Mouse (Mus musculus): Measurements from ENCODE around the gene Fhod1. TPM values are rescaled to one million over a fixed set of nuclear protein-coding genes. Genes with fewer than 3 reads are reported as not detected.

Fhod1 gene
- polyA plus RNA-seq (2015; fragmentation: Nextera tagmentation; extraction: Ambion mirVana) = 4.2 and 4.6 TPM in 2 replicates

DNA sequence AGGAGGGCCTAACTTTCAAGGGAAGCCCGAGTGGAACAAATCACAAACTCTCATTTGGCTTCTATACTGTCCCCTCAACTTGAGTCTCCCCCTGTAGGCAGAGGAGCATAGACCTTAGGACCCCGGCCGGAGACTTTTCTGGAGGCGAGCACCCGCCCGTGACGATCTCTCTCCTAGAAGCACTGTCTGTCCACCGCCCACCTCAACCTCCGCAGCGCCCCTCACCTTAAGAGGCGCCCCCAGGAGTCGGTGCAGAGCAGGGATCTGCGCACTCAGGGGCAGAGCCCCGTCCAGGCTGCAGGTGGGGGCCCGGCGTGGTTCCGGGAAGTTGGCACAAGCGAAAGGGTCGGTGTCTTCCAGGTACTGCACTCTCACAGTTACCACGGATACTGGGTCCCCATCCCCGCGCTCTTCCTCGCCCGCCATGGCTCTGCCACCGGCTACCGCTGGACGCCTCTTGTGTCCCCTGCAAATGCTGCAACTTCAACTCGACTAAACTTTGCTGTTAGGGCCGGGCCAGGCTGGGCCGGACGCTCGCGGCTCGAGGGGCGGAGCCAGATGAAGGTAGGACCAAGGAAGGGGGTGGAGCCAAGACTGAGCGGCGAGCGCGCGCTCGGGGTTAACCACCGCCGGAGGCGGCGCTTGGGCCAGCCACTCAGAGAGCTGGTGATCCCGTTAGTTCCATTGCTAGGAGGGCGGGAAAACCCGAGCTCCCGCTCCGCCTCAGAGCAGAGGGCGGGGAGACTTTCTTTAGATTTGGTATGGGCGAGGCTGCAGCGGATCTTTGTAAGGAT is at the start of gene Fhod1:
Fhod1 (minus strand) TSS at position 526 of the 794 bp plus-strand sequence.

DNA sequence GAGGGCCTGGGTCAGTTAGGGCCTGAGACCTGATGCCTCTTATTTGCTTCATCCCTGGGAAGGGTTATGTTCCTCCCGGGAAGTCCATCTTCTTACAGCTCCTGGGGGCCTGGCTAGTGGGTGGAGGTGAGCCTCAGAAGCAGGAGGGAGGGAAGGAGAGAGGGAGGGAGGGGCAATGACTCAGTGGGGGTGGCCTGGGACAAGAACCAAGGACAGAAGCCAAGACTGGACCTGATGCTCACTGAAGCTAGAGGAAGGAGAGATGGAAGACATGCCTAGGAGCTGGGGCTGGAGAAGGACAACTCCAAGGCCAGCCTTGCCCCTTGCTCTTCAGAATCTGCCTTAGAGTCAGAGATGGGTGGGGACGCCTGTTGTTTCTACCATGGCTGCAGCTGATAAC is 25.3 kb upstream of the Fhod1 start, which contains the start of gene Plekhg4:
Plekhg4 (plus strand) TSS at position 243 of the 400 bp plus-strand sequence.

DNA sequence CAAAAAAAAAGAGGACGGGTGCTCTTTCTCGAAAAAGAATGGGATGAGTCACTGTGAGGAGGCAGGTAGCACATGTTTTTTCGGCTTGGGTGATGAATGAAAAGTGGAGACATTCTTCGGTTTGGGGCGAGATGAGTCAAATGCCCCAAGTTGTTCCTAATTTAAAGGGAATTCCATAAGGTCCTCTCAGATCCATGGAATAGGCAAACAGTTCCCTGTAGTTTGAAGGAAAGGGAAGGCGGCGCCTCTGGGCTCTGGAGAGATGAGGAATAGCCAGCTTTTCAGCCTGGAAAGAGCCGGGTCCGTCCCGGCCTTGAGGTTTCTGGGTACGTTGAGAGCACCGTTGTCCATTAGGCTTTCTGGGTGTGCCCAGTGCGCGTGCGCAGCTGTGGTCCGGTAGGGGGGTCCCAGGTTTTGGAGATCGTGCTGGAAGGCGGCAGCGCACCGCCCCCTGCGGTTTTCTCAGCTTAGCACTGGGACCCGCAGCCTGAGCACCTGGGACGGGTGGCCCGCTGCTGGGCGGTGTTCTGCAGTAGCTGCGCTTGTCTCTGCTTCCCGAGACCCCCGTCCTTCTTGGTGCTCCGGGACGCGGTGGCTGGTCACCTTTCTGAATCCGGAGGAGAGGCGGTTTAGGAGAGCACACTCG is 820 bp upstream of the Fhod1 start, which contains the start of gene Slc9a5:
Slc9a5 (plus strand) TSS at position 394 of the 646 bp plus-strand sequence.

DNA sequence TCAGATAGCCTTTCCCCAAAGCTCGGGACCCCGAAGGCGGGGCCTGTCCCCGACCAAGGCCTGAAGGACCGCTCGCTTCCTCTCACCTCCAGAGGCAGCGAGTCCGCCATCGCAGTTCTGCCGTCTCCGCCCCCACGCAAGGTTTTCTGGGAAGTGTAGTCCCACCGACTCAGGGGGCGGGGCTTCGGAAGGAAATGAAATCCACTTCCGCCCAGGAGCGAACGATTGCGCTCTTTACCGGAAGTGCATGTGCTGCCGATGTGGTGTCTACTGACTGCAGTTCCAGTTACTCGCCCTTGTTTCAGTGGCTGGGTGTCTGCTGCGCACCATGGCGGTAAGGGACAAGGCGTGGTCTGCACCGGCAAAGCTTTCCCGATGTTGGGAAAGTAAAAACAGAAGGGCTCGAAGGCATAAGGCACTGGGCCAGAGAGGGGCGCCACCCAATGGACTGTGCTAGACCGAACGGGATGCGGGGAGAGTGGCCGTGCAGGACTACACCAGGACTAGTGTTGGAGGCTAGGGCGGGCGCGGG is 21.5 kb downstream of the Fhod1 start, which contains the start of the genes Lrrc29 and Tmem208:
Lrrc29 (minus strand) TSS at position 138 of the 532 bp plus-strand sequence.
Tmem208 (plus strand) TSS at position 214 of the 532 bp plus-strand sequence.

DNA sequence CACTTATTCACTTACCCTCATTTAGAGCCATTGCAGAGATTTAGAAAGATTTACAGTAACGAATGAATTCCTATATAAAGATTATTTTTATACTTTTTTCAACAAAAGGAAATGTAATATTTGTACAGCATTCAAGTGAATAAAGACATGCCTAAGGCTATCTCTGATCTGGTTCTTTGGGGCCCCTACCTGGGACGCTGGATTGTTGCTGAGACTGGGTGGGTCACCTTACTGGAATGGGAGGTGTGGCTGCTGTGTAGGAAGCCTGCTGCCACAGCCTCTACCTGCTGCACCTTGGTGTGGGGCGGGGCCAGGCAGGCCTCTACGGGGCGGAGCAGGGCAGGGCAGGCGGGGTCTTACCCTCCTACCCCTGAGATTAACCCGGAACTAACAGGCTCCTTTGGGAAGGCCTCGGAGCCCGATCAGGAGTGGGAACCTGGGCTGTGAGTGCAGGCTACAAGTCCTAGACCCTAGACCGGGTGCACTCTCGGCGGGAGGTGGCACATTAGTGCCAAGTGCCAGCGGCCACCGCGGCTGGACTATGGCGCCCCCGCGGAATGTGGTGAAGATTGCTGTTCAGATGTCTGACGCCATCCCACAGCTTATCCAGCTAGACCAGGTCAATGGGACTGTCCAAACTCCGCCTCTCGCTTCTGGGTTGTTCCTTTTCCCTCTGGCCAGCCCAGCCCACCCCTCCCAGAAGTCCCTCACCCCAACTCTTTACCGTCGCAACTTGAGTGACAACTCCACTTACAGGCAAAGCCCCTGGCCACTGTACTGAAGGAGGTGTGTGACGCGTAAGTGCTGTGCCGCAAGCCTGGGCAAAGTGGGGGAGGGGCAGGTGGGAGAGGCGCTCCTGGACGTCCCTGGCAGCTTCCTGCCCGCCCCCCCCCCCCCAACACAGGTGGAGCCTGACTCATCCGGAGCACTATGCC is 42.3 kb downstream of the Fhod1 start, which contains the start of gene Elmo3:
Elmo3 (plus strand) TSS at position 391 of the 935 bp plus-strand sequence.

DNA sequence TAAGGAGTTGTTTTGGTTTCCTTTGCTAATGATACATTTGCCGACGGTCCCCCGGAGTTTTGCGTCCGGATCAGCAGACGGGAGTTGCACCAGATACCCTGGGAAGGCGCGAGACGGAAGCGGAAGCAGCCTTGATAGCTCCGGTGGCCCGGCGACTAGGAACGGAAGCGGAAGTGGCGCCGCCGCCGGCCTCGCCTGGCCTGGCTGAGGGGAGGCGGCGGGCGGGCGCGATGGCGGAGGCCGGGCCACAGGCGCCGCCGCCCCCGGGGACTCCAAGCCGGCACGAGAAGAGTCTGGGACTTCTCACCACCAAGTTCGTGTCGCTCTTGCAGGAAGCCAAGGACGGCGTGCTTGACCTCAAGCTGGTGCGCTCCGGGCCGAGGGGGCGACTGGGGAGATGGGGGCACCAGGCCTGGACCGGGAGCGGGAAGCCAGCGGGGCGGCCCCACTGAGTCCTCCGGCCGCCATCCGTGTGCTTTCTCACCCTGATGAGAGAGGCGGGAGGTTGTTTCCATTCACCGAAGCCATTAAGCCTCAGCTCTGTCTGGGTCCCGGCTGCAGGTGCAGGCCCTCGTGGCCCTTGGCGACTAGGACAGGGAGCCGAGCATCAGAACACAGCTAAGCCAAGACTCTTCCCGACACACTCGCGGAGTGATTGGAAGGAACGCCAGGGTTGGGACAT is 50.1 kb downstream of the Fhod1 start, which contains the start of gene E2f4:
E2f4 (plus strand) TSS at position 153 of the 682 bp plus-strand sequence.

DNA sequence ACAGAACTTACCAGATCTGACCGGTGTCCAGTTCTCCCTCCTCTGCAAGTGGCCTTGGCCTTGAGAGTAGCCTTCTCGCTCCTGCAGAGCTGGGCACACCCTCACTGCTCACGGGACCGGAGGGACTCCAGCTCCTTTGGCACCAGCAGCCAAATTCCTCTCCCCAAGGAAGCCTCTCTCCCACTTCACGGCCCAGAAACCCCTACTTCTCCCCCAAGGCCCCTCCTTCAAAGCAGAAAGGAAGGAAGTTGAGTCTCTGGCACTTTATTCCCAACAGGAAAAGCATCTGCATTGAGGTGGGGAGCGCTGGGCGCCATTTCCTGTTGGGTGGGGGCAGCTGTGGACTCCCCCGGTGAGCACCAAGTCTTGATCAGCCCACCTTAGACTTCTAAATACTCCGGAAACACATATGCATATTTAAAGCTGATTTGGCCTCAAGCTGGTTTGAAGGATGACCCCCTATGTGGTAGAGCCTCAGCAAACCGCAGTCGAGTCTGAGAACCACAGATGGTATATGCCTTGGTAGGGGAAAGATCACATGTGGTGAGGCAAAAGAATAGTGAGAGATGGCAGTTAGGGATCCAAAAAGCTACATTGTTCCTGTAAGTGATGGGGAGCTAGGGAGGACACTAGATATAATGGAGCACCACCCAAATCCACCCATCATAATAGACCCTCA is 51.7 kb downstream of the Fhod1 start, which contains the start of gene Exoc3l:
Exoc3l (minus strand) TSS at position 207 of the 679 bp plus-strand sequence.

DNA sequence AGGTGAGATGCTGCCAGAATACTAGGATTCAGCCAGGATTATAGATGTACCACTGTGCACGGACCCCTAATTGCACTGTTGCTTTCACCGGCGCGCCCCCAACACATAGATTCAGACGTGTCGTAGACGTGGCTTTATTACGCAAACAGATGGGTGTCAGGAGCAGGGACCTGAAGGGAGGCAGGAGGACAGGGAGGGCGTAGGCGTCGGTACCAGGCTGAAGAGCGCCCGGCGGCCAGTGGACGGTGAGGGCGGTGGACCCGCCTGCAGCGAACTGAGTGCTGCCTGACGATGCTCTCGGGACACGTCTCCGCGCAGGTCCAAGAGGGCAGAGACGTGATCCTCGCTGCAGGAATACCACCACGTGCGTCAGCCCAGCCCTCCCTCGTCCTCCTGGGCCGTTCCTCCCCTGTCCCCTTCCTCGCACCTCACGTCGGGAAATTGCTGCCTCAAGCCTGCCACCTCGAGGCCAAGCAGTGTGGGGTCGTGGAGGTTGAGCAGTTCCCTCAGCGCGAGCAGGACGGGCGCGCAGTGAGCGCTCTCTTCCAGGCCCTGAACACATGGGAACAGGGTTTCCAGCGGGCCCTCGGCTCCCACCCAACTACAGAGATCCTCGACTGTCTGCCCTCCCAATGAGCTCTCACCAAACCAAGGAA is 57.8 kb downstream of the Fhod1 start, which contains the start of gene 4931428F04Rik:
4931428F04Rik (minus strand) TSS at position 60 of the 656 bp plus-strand sequence.

MicroRNAs encoded within 50 kb of the gene (microRNA counts, 519-probe panel; counts per million panel counts)
- 88.3 counts per million for microRNA mmu-miR-328

Other genes starting within 250 kb of the Fhod1 start
- gene Ces4a, start 216.2 kb downstream of the Fhod1 start, polyA plus RNA-seq (2015; fragmentation: Nextera tagmentation; extraction: Ambion mirVana) = not detected in 2 replicates
- gene Cbfb, start 177.3 kb downstream of the Fhod1 start, polyA plus RNA-seq (2015; fragmentation: Nextera tagmentation; extraction: Ambion mirVana) = 21.4 and 26.8 TPM in 2 replicates
- 15.8 and 16.8 TPM in 2 replicates for gene D230025D16Rik, start 122.8 kb downstream of the Fhod1 start, polyA plus RNA-seq (2015; fragmentation: Nextera tagmentation; extraction: Ambion mirVana)
- 10.5 and 11.8 TPM in 2 replicates for gene B3gnt9, start 92.8 kb downstream of the Fhod1 start, polyA plus RNA-seq (2015; fragmentation: Nextera tagmentation; extraction: Ambion mirVana)
- gene Tradd, start 83.3 kb downstream of the Fhod1 start, polyA plus RNA-seq (2015; fragmentation: Nextera tagmentation; extraction: Ambion mirVana) = 22.9 and 26.6 TPM in 2 replicates
- gene Fbxl8, start 83.3 kb downstream of the Fhod1 start, polyA plus RNA-seq (2015; fragmentation: Nextera tagmentation; extraction: Ambion mirVana) = 2.6 and 3.6 TPM in 2 replicates
- gene Hsf4, start 78.2 kb downstream of the Fhod1 start, polyA plus RNA-seq (2015; fragmentation: Nextera tagmentation; extraction: Ambion mirVana) = 0.12 and 0.21 TPM in 2 replicates
- gene Nol3, start 71.8 kb downstream of the Fhod1 start, polyA plus RNA-seq (2015; fragmentation: Nextera tagmentation; extraction: Ambion mirVana) = 0.14 and 0.45 TPM in 2 replicates
- 1.3 and 1.7 TPM in 2 replicates for gene 4931428F04Rik, start 58.1 kb downstream of the Fhod1 start, polyA plus RNA-seq (2015; fragmentation: Nextera tagmentation; extraction: Ambion mirVana)
- gene Exoc3l, start 51.9 kb downstream of the Fhod1 start, polyA plus RNA-seq (2015; fragmentation: Nextera tagmentation; extraction: Ambion mirVana) = 15.2 and 18.2 TPM in 2 replicates
- 152 and 167 TPM in 2 replicates for gene E2f4, start 50.3 kb downstream of the Fhod1 start, polyA plus RNA-seq (2015; fragmentation: Nextera tagmentation; extraction: Ambion mirVana)
- 2.6 and 3.1 TPM in 2 replicates for gene Elmo3, start 42.4 kb downstream of the Fhod1 start, polyA plus RNA-seq (2015; fragmentation: Nextera tagmentation; extraction: Ambion mirVana)
- gene Lrrc29, start 21.7 kb downstream of the Fhod1 start, polyA plus RNA-seq (2015; fragmentation: Nextera tagmentation; extraction: Ambion mirVana) = 11.9 and 15.2 TPM in 2 replicates
- gene Tmem208, start 21.6 kb downstream of the Fhod1 start, polyA plus RNA-seq (2015; fragmentation: Nextera tagmentation; extraction: Ambion mirVana) = 125 and 129 TPM in 2 replicates
- gene Slc9a5, start 890 bp upstream of the Fhod1 start, polyA plus RNA-seq (2015; fragmentation: Nextera tagmentation; extraction: Ambion mirVana) = 0.69 and 0.89 TPM in 2 replicates
- gene Plekhg4, start 25.3 kb upstream of the Fhod1 start, polyA plus RNA-seq (2015; fragmentation: Nextera tagmentation; extraction: Ambion mirVana) = 0.11 and 0.12 TPM in 2 replicates
- 0.15 TPM in 1 of 2 replicates, not detected in the other for gene Kctd19, start 65.5 kb upstream of the Fhod1 start, polyA plus RNA-seq (2015; fragmentation: Nextera tagmentation; extraction: Ambion mirVana)
- gene Lrrc36, start 65.6 kb upstream of the Fhod1 start, polyA plus RNA-seq (2015; fragmentation: Nextera tagmentation; extraction: Ambion mirVana) = 0.25 and 0.44 TPM in 2 replicates
- 6.6 and 9.6 TPM in 2 replicates for gene Tppp3, start 123.6 kb upstream of the Fhod1 start, polyA plus RNA-seq (2015; fragmentation: Nextera tagmentation; extraction: Ambion mirVana)
- gene Zdhhc1, start 148.9 kb upstream of the Fhod1 start, polyA plus RNA-seq (2015; fragmentation: Nextera tagmentation; extraction: Ambion mirVana) = 6.8 and 10.3 TPM in 2 replicates
- 1.1 and 2.4 TPM in 2 replicates for gene Hsd11b2, start 170.8 kb upstream of the Fhod1 start, polyA plus RNA-seq (2015; fragmentation: Nextera tagmentation; extraction: Ambion mirVana)
- gene Atp6v0d1, start 218.1 kb upstream of the Fhod1 start, polyA plus RNA-seq (2015; fragmentation: Nextera tagmentation; extraction: Ambion mirVana) = 63.4 and 73.0 TPM in 2 replicates